Mouse (Mus musculus) subcutaneous adipose tissue, adult 2 months (tissue): ENCODE data around the gene Ifna13. TPM values are rescaled to one million over a fixed set of nuclear protein-coding genes. Genes with fewer than 3 reads are reported as not detected.

Experiments
- polyA plus RNA-seq: library from polyadenylated mRNA; depleted of rRNA; stranded (reverse); fragments of >200 nt; gene quantifications from 2 replicates; pipeline ENCODE4 v1.2.3, GENCODE M21; 2012; ENCODE audit warnings: low replicate concordance; rRNA removed

Ifna13 gene
- polyA plus RNA-seq = not detected in 2 replicates

DNA sequence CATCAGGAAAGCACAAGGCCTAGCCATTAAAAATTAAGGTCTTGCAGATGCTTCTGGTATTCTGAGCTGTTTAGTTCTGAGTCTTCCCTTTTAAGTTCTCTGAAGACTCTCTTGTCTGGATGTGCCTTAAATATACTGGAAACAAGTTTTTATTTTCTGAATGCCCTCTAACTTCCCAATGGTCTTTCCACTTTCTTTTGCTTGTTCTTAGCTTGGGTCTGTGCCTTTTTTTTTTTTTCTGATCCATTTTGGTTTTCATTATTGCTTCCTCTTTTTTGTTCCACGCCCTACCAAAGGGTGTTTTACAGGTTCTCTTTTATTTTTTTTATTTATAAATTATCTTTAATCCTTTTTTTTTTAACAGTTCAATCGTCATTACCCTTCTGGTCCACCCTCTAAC is at the start of gene Ifna13:
TSS of gene Ifna13 (minus strand) at position 101 of the 400 bp plus-strand sequence.

DNA sequence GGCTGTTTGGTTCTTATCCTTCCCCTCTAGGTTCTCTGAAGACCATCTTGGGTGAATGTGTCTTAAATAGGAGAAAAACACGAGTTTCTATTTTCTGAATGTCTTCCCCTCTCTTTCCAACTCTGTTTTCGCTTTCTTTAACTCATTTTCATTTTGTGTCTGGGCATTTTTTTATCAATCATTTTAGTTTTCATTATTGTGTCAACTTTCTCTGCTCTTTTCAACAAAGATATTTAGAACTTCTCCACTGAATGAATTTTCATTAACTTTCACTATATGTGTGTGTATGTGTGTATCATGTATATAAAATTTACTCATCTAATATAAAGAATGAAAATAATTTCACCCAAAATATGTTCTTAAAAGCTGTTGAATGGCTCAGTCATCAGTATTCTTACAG is 47.0 kb upstream of the Ifna13 start, which contains the start of gene Ifnab:
TSS of gene Ifnab (minus strand) at position 101 of the 400 bp plus-strand sequence.

DNA sequence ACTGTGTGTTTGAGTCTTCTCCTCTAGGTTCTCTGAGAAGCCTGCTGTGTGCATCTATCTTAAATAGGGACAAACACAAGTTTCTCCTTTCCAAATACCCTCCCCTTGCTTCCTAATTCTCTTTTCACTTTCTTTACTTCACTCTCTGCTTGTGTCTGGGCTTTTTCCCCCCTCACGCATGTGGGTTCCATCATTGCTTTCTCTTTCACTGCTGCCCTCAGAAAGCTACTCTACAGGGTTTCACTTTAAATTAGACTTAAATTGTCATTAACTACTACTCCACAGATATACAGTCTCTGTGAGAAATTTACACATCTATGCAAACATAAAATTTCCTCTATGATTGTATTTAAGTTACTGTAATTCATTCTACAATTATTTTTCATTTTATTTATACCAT is 39.6 kb upstream of the Ifna13 start, which contains the start of gene Ifna2:
TSS of gene Ifna2 (minus strand) at position 101 of the 400 bp plus-strand sequence.

DNA sequence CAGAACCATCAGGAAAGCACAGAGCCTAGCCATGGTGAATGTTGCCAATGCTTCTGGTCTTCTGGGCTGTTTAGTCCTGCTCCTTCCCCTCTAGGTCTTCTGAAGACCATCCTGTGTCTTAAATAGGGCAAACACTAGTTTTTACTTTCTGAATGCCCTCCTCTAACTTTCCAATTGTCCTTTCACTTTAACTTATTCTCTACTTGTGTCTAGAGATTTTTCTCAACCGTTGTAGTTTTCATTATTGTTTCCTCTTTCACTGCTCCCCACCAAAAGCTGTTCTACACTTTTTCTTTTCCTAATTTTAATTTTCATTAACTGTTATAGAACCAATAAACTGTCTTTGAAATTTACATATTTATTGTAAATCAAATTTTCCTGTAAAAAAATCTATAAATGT is 32.6 kb upstream of the Ifna13 start, which contains the start of gene Ifna16:
TSS of gene Ifna16 (minus strand) at position 101 of the 400 bp plus-strand sequence.

DNA sequence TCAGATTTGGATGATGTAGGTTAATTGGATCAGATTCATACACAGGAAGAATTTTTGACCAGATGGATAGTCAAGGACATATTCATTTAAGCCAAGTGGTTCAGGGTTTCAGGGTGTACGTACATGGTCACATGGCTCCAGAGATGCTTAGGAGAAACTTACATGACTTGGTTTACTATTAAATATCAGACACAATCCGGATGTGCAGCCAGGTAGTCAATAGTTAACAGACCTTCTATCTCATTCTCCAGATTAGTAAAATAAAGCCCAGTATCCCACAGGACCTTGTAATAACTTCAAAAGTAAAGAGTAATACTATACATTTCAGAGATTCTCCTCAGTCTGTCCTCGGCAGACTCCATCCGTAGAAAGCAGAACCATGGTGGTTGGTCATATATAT is 9.9 kb downstream of the Ifna13 start, which contains the start of gene C87499:
TSS of gene C87499 (minus strand) at position 101 of the 400 bp plus-strand sequence.

DNA sequence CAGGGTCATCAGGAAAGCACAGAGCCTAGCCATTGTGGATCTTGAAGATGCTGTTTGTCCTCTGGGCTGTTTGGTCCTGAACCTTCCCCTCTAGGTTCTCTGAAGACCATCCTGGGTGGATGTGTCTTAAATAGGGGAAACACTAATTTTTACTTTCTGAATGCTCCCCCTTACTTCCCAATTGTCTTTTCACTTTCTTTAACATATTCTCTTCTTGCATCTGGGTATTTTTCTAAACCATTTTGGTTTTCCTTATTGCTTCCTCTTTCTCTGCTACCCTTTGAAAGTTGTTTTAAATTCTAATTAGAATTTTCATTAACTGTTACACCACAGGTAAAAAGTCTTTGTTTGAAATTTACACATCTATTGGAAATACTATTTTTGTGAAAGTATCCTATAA is 41.0 kb downstream of the Ifna13 start, which contains the start of gene Ifna12:
TSS of gene Ifna12 (minus strand) at position 101 of the 400 bp plus-strand sequence.

Other genes with a start within 250 kb of the Ifna13 start
- 5.2 and 6.5 TPM in 2 replicates for gene Hacd4, start 205.5 kb downstream of the Ifna13 start, polyA plus RNA-seq
- gene Ifnb1, start 121.7 kb downstream of the Ifna13 start, polyA plus RNA-seq = not detected in 2 replicates
- not detected in 2 replicates for gene Ifna15, start 86.2 kb downstream of the Ifna13 start, polyA plus RNA-seq
- not detected in 2 replicates for gene Ifna14, start 72.7 kb downstream of the Ifna13 start, polyA plus RNA-seq
- gene Ifna9, start 52.1 kb downstream of the Ifna13 start, polyA plus RNA-seq = not detected in 2 replicates
- gene Ifna12, start 41.1 kb downstream of the Ifna13 start, polyA plus RNA-seq = not detected in 2 replicates
- gene C87499, start 10.0 kb downstream of the Ifna13 start, polyA plus RNA-seq = not detected in 2 replicates
- gene Ifna16, start 32.5 kb upstream of the Ifna13 start, polyA plus RNA-seq = not detected in 2 replicates
- gene Ifna2, start 39.5 kb upstream of the Ifna13 start, polyA plus RNA-seq = not detected in 2 replicates
- gene Ifnab, start 46.9 kb upstream of the Ifna13 start, polyA plus RNA-seq = not detected in 2 replicates
- gene Gm26566, start 77.3 kb upstream of the Ifna13 start, polyA plus RNA-seq = 0.23 and 0.35 TPM in 2 replicates
- gene Klhl9, start 78.0 kb upstream of the Ifna13 start, polyA plus RNA-seq = 16.0 and 29.7 TPM in 2 replicates
- gene Gm13271, start 110.4 kb upstream of the Ifna13 start, polyA plus RNA-seq = not detected in 2 replicates
- gene Gm13283, start 115.7 kb upstream of the Ifna13 start, polyA plus RNA-seq = not detected in 2 replicates
- gene Gm13290, start 129.4 kb upstream of the Ifna13 start, polyA plus RNA-seq = not detected in 2 replicates
- not detected in 2 replicates for gene Gm13289, start 132.5 kb upstream of the Ifna13 start, polyA plus RNA-seq
- gene Gm13272, start 135.4 kb upstream of the Ifna13 start, polyA plus RNA-seq = not detected in 2 replicates
- gene Ifnz, start 137.7 kb upstream of the Ifna13 start, polyA plus RNA-seq = 0.08 TPM in 1 of 2 replicates, not detected in the other
- not detected in 2 replicates for gene Gm13276, start 141.2 kb upstream of the Ifna13 start, polyA plus RNA-seq
- gene Gm13277, start 144.2 kb upstream of the Ifna13 start, polyA plus RNA-seq = not detected in 2 replicates
- gene Gm13278, start 147.1 kb upstream of the Ifna13 start, polyA plus RNA-seq = not detected in 2 replicates
- gene Gm13275, start 150.0 kb upstream of the Ifna13 start, polyA plus RNA-seq = not detected in 2 replicates
- not detected in 2 replicates for gene Gm13279, start 152.9 kb upstream of the Ifna13 start, polyA plus RNA-seq
- not detected in 2 replicates for gene Gm13285, start 155.2 kb upstream of the Ifna13 start, polyA plus RNA-seq
- not detected in 2 replicates for gene Gm13287, start 158.8 kb upstream of the Ifna13 start, polyA plus RNA-seq
- gene Gm13288, start 161.1 kb upstream of the Ifna13 start, polyA plus RNA-seq = not detected in 2 replicates
- gene Ifna7, start 171.8 kb upstream of the Ifna13 start, polyA plus RNA-seq = not detected in 2 replicates
- not detected in 2 replicates for gene Ifna11, start 175.5 kb upstream of the Ifna13 start, polyA plus RNA-seq
- gene Ifna6, start 183.0 kb upstream of the Ifna13 start, polyA plus RNA-seq = not detected in 2 replicates
- not detected in 2 replicates for gene Ifna5, start 191.1 kb upstream of the Ifna13 start, polyA plus RNA-seq
- gene Ifna4, start 197.4 kb upstream of the Ifna13 start, polyA plus RNA-seq = not detected in 2 replicates
- gene Ifna1, start 205.6 kb upstream of the Ifna13 start, polyA plus RNA-seq = not detected in 2 replicates
- 0.80 TPM in 1 of 2 replicates, not detected in the other for gene Ifne, start 235.7 kb upstream of the Ifna13 start, polyA plus RNA-seq